Mouse (Mus musculus) neutrophil, adult 65 days (primary cell): ENCODE measurements around the gene Npas1. TPM values are rescaled to one million over a fixed set of nuclear protein-coding genes. Genes with fewer than 3 reads are reported as not detected.

Source experiments
- total RNA-seq: library from RNA; stranded (reverse); gene quantifications from 2 replicates; pipeline ENCODE4 v1.2.4, GENCODE M21; 2023

The Npas1 gene
- total RNA-seq: not detected in 2 replicates

GRCm38 (mm10) chr7:16477628-16478027 is at the start of gene Npas1:
Gene Npas1 (minus strand): TSS chr7:16477728.

GRCm38 (mm10) chr7:16452587-16453073 is 24.9 kb downstream of the Npas1 start, which contains the start of gene Tmem160:
Gene Tmem160 (plus strand): TSS chr7:16452779.

Other genes with a start within 250 kb of the Npas1 start
- gene C5ar2, start 233.6 kb downstream of the Npas1 start, total RNA-seq: 25.9 and 27.4 TPM in 2 replicates
- 567 and 627 TPM in 2 replicates for gene C5ar1, start 218.2 kb downstream of the Npas1 start, total RNA-seq
- 12.8 and 16.8 TPM in 2 replicates for gene Inafm1, start 204.1 kb downstream of the Npas1 start, total RNA-seq
- gene Ccdc9, start 190.9 kb downstream of the Npas1 start, total RNA-seq: 232 and 320 TPM in 2 replicates
- gene Bbc3, start 169.3 kb downstream of the Npas1 start, total RNA-seq: 31.3 and 38.9 TPM in 2 replicates
- 41.7 and 55.6 TPM in 2 replicates for gene Sae1, start 89.9 kb downstream of the Npas1 start, total RNA-seq
- 56.4 and 70.3 TPM in 2 replicates for gene Zc3h4, start 76.8 kb downstream of the Npas1 start, total RNA-seq
- gene Tmem160, start 24.9 kb downstream of the Npas1 start, total RNA-seq: 19.0 and 30.6 TPM in 2 replicates
- 2.0 and 2.7 TPM in 2 replicates for gene Arhgap35, start 137.3 kb upstream of the Npas1 start, total RNA-seq
- not detected in 2 replicates for gene Ceacam15, start 198.0 kb upstream of the Npas1 start, total RNA-seq
- not detected in 2 replicates for gene Ceacam9, start 244.2 kb upstream of the Npas1 start, total RNA-seq